Mouse (Mus musculus): ENCODE measurements around the gene Rtkn2.

Rtkn2 gene

DNA sequence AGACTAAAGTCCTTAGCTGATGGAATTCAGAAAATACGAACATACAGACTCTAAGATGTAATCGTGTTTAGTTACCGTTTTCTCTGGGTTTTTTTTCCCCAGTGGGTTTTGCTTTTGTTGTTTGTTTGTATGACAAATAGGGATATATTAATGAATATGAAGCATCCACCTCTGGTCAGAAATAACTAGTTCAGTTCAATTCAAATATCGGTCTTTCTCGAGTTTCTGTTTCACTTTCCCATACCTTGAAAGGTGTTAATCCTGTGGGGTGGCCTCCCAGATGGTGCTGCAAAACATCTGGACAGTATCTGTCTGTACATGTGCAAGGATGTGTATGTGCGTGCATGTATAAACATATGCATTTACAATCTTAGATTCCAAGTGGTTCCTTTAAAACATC lies 61.0 kb downstream of the Rtkn2 start:
- no peak for DNase-seq (ENCODE audit: low spot score)

DNA sequence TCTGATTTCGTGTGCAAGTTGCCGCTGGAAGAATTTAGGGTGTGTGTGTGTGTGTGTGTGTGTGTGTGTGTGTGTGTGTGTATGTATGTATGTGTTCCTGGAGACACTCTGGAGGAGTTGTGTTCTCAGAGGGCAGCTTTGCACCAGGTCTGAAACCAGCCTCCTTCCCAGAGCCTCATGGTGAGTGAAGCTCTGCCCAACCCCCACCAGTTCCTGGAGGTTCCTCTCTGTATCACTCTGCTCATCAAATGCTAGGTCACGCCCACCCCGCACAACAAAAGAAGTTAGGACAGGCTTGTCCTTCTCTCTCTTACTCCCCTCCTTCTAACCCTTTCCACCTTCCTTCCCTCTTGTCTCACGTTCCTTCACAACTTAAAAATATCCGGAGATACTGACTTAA lies 64.6 kb downstream of the Rtkn2 start:
- DNase-seq (ENCODE audit: low spot score) = no peak

DNA sequence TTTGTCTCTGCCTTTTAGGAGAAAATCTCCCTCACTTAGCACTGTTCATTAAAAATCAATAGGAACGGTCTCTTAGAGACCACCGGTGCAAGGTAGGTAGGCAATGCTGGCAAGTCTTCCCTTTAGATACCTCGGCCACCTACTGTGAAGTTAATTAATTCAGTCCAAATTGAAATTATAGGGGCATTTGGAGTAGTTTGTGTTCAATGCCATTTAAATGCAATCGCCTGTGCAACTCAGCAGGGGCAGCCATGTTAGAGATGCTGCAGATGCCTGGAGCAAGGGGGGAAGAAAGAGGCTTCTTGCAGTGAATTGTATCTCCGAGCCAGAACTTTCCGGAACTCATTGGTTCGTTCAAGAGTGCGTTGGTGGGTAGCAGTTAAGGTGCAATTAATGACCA lies 65.5 kb downstream of the Rtkn2 start:
- no peak for DNase-seq (ENCODE audit: low spot score)

DNA sequence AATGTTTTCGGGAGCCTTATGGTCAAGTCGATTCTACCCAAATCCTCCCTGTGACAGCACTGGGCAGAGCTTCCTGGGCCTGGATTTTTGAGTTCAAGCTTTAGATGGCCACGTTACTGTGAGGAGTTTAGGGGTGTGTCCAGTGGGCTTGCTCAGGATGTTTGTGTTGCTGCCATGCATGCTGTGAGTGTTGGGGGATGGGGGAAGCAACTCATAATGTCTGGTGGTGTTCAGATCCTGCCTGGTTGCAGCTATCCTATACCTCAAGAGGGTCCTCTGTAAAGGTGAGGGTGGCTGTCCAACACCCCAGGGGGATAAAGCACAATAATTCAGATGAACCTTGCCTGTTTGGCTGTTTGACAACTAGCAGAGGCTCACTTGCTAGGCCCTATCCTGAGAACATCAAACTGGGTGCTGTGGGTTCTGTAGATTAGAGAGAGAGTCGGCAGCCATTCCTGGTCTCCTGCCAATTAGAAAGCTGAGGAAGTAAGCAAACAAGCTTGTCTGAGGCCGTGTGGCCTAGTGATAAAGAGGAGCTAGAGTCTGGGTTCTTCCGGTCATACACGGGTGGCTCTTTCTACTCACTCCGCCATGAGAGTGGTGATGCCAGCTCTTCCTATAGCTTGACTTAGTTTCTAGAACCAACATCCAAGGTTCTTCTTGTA lies 69.4 kb downstream of the Rtkn2 start:
- no peak for DNase-seq (ENCODE audit: low spot score)

DNA sequence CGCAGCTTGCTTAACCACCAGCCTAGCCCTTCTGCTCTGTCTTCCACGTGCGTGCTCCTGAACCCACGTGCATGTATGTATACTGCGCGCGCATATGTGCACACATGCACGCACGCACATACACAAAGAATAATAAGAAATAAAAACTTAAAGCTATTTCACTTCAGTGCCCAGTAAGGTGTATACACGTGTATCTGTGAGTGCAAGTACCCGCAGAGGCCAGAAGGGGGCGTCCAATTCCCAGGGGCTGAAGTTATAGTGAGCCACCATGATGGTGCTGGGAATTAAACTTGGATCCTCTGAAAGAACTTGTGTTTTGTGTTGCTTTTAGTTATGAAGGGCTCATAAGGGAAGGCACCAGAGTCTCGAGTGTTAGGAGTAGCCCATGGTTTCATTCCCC lies 71.5 kb downstream of the Rtkn2 start:
- no peak for DNase-seq (ENCODE audit: low spot score)

DNA sequence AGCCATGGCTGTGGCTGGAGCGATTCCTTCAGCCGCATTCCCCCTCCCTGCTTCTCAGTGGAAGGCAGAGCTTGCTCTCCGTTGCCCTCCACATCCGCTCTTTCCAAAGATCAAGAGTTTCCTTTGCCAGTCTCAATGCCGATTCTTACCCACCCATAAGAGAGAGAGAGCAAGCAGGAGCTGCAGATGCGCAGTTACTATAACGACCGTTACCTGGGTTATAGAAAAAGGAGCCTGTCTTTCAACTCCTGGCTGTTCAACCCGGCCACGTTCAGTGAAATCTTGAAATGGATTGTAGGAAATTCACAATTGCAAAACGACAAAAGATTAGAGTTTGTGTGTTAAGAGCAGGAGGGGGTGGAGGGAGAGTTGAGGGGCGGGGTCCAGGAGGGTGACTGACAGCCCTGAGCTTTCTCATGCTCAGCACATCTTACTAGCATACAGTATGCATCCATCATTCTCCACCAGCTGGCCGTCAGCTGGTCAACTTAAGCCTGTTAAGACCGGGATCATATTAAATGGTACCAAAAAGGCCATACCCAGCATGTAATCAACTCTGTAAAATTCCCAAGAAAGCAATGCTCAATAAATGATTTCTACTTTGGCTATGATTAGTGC lies 72.1 kb downstream of the Rtkn2 start:
- no peak for DNase-seq (ENCODE audit: low spot score)

DNA sequence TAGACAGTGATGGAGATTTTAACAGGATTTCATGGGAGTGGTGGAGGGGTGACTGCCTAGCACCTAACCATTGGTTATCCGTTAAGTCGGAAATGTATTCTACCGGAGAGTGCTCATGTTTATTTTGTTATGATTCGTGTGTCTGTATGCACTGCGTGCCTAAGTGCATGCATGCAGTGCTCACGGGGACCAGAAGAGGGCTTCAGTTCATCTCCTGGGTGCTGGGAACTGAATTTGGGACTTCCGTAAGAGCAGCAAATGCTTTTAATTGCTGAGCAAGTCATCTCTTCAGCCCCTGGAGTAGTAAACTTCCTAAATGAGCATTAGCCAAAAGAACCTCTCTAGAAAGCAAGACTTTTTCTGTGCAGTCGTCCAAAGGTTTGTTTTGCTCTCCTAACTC lies 72.9 kb downstream of the Rtkn2 start:
- DNase-seq (ENCODE audit: low spot score) = no peak

DNA sequence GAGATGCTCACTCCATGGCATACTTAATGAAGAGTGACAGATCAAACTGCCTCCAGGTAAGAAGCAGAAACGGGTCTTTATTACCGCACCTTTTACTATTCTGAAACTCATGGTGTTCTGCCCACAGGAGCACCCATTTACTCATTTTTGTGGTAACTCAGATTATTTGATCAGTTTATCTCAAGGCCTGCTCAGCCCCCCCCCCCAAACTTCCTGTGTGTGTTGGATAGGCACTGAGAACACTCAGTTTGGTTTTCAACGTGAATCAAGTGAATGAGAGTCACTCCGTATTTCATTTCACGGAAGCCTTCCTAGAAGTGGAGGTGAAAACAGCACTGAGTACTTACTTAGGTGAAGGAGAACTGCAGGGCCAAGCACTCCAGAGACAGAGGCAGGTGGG lies 74.8 kb downstream of the Rtkn2 start:
- no peak for DNase-seq (ENCODE audit: low spot score)

DNA sequence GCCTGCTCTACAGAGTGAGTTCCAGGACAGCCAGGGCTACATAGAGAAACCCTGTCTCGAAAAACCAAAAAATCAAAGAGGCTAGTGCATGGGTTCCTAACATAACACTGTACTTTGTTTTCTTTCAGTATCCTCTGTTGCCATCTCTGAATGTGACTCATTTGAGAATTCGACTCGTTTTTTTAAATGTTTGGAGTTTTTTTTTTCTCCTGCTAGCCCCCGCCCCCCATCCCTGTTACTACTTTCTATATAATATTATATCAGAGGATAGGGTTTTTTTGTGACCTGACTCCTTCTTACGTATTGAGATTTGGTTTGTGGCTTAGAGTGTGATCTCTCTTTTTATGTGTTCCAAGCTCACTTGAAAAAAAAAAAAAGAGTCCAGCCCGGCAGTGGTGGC lies 75.3 kb downstream of the Rtkn2 start:
- DNase-seq (ENCODE audit: low spot score) = no peak

- no peak for DNase-seq (ENCODE audit: low spot score)
These were observed 78.5 kb downstream of the Rtkn2 start for GRCm38 (mm10) chr10:68057841-68058240.

GRCm38 (mm10) chr10:68058378-68058777 lies 79.0 kb downstream of the Rtkn2 start:
- DNase-seq (ENCODE audit: low spot score) = no peak

DNA sequence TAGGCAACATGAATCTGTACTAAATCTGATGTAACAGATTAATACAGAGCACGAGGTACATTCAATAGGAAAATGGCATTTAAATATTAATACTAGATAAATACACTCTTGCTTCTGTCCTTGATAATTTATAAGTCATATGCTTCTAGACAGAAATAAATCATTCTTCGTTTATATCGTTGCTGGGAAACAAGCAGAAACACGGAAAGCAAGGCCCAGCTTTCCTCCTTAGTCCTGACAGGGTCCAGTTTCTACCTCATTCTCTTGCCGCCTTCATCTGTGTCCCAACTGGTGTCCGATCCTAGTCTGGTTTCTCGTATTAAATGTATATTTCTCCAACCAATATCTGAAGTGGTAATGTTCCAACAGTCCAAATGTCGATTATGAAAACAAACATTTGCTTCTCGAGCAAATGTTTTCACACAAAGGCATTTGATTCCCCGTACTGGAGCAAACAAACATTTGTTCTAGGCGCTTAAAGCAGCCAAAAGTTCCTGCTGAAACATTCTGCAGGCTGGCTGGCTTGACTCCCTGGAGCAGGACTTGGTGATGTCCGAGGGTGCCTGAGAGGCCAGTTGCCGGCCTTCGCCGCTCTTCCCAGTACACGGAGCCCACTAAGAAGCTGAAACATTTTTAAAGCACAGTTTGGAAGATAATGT lies 81.3 kb downstream of the Rtkn2 start:
- DNase-seq (ENCODE audit: low spot score) = no peak

GRCm38 (mm10) chr10:68061249-68061615 lies 81.9 kb downstream of the Rtkn2 start:
- no peak for DNase-seq (ENCODE audit: low spot score)

DNA sequence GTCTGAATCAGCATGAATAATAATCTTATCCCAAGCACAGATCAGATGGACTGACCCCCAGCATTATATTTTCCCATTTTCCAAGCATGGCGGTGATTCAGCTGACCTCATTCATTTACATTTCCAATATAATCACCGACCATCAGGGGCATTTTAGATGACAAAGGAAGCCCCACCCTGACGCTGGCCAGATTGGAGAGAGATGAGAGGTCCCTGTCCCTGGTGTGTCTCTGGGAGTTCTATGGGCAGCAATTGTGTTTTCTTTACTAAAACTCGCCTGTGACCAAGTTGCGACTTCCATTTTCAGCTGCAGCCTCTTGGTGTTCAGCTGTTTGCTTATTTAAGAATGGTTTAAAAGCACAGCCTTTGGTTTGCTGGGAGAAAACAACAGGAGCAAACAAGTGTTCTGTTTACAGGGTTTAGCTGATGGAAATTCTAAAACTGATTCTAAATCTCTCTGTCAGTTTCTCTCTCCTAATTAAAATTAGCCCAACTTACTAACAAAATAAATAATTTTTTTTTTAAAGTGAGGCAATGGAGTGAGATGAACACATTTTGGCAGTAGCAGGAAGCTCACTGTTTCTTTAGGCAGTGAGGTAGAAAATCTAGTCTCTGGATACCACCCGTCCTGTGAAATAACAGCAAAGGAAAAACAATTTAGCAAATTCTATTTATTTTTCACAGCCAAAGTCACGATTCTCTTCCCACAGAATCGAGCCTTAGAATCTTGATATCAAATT lies 84.6 kb downstream of the Rtkn2 start:
- no peak for DNase-seq (ENCODE audit: low spot score)

DNA sequence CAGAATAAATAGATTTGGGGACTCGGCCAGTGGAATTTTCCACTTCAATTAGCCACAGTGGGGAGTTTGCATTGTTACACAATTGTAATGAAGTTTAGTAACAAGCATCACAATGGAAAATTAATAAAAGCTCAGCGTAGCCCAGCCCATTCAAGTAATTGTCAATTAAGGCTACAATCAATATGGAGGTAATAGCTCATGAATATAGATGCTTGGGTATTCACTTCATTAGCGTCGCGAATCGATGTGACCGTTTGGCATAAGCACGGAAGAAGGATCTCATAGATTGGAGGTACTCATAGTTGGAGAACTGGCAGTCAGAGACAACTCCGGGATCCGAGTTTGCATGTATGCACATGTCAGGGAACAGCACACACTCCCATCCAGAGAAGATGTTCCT lies 85.2 kb downstream of the Rtkn2 start:
- DNase-seq (ENCODE audit: low spot score) = no peak

GRCm38 (mm10) chr10:68066173-68066572 lies 86.8 kb downstream of the Rtkn2 start:
- DNase-seq (ENCODE audit: low spot score) = no peak

- no peak for DNase-seq (ENCODE audit: low spot score)
These were observed 88.6 kb downstream of the Rtkn2 start for GRCm38 (mm10) chr10:68067961-68068360.

GRCm38 (mm10) chr10:68068426-68068825 lies 89.1 kb downstream of the Rtkn2 start:
- DNase-seq (ENCODE audit: low spot score) = no peak

GRCm38 (mm10) chr10:68071041-68071440 lies 91.7 kb downstream of the Rtkn2 start:
- no peak for DNase-seq (ENCODE audit: low spot score)

GRCm38 (mm10) chr10:68072626-68073025 lies 93.3 kb downstream of the Rtkn2 start:
- DNase-seq (ENCODE audit: low spot score) = no peak

DNA sequence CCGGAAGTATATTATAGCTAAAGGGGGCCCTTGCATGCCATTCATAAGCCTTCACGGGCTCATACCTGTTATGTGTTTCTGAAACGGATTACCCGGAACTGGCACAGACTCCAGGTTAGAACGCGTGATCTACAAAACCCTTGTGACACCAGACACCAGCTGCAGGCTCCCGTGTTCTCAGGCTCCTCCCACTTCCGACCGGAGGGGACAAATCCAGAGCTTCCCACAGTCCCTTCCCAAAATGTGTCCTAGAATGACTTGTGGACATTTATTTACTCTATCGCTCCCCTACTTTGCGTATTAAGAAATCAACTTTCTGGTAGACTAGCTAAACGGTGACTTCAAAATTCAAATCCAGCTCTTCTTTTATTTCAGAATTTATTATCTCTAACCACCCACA lies 94.9 kb downstream of the Rtkn2 start:
- no peak for DNase-seq (ENCODE audit: low spot score)

DNA sequence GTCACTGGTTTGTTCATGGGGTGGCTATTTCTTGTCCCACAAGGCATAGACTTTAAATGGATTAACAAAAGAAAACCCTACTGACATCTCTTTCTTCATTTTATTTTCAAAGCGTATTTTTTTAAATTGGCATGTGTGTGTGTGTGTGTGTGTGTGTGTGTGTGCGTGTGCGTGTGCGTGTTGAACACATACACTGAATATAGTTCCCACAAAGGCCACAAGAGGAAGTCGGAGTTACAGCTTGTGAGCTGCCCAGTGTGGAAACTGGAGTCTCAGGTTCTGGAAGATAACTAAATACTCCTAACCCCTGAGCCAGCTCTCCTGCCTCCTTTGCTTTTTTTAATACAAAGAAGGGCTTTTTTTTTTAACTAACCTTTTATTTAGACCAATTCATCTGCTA lies 95.8 kb downstream of the Rtkn2 start:
- DNase-seq (ENCODE audit: low spot score) = no peak

DNA sequence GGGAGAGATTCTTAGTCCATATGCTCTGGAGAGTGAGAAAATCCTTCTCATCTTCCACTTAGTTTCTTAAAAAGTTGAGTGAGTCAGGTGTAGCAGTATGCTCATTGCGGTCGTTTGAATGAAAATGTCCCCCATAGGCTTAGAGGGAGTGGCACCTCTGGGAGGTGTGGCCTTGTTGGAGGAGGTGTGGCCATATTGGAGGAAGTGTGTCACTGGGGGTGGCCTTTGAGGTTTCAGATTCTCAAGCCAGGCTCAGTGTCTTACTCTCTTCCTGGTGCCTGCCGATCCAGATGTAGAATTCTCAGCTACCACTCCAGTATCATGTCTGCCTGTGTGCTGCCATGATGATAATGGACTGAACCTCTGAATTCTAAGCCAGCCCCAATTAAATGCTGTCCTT lies 99.3 kb downstream of the Rtkn2 start:
- DNase-seq (ENCODE audit: low spot score) = no peak
